Mouse (Mus musculus) spleen, postnatal 4 days (tissue): ENCODE results near the gene Kcnip4.

Experiments used
- DNase-seq, 2 experiments: peaks; one replicate each; pipeline ENCODE4 v3.0.0; 2022; ENCODE audit warnings: low spot score in 2 of 2

Kcnip4 gene

GRCm38 (mm10) chr5:48408276-48408675, 1116.4 kb downstream of the Kcnip4 start:
- no peak for DNase-seq

- no peak for DNase-seq
Measured at GRCm38 (mm10) chr5:48402497-48402896, 1122.2 kb downstream of the Kcnip4 start.

GRCm38 (mm10) chr5:48371890-48372766, 1152.6 kb downstream of the Kcnip4 start:
- DNase-seq = peak; percentile 86 to 93

GRCm38 (mm10) chr5:48349309-48349708, 1175.4 kb downstream of the Kcnip4 start:
- no peak for DNase-seq

GRCm38 (mm10) chr5:48345983-48346648, 1178.6 kb downstream of the Kcnip4 start:
- no peak for DNase-seq

GRCm38 (mm10) chr5:48345095-48345982, 1179.4 kb downstream of the Kcnip4 start:
- no peak for DNase-seq

- DNase-seq = no peak
Measured at GRCm38 (mm10) chr5:48340808-48341433, 1183.8 kb downstream of the Kcnip4 start.
